Mouse (Mus musculus) embryonic fibroblast, embryonic 13.5 days (primary cell): ENCODE results near the gene 6030468B19Rik.

ENCODE experiments used
- CTCF ChIP-seq: IDR thresholded peaks from 2 replicates; pipeline ENCODE4 v1.5.1; 2011; ENCODE audit warnings: mild to moderate bottlenecking, control low read depth, low read length, moderate library complexity, borderline replicate concordance; ENCODE audit not compliant: insufficient read depth
- POLR2A ChIP-seq: IDR thresholded peaks from 2 replicates; pipeline ENCODE4 v1.6.1; 2011; ENCODE audit warnings: low read depth, mild to moderate bottlenecking, control low read depth, low read length, moderate library complexity

- TF ChIP-seq POLR2A = no peak
- no peak for TF ChIP-seq CTCF
These were observed 36.9 kb upstream of the 6030468B19Rik start for GRCm38 (mm10) chr11:117760374-117761119.
